Mouse (Mus musculus): ENCODE measurements at regions not wholly inside any gene's neighbourhood (a gene's known extent, or its start where the extent isn't known, plus 50 kb on each side); places are given as distances from the start of the nearest gene placed in this dataset.
A peak's percentile ranks its signal among the peaks of the same experiment; 100 is the strongest.

GRCm38 (mm10) chr15:67513722-67514121, 1013.0 kb upstream of the Lrrc6 start:
- Histone ChIP-seq H3K9ac (replicated peaks; ENCODE audit: low read length, poor library complexity, severe bottlenecking) (no peak overlapping the region), H3K27me3 (ENCODE audit: insufficient read depth, low read length) (no peaks in the 10 kb centered on the region), H3K4me1 (ENCODE audit: insufficient read depth, low read length) (no peaks in the 10 kb centered on the region), H3K36me3 (ENCODE audit: insufficient read depth, low read length) (no peaks in the 10 kb centered on the region), H3K9me3 (ENCODE audit: low read length) (no peaks in the 10 kb centered on the region), H3K4me3 (ENCODE audit: low read depth, low read length) (no peak overlapping the region), H3K27ac (ENCODE audit: low read depth, low read length) (no peak overlapping the region), H3K4me2 (ENCODE audit: low read depth, low read length, poor library complexity, severe bottlenecking) (no peak overlapping the region)
- ATAC-seq (ENCODE audit: low FRiP score) = no peak
- TF ChIP-seq CTCF (IDR thresholded peaks at IDR 0.05) = no peak
- no peak for DNase-seq (ENCODE audit: low spot score)

- Histone ChIP-seq H3K27me3 (ENCODE audit: insufficient read depth, low read length) (no peaks in the 10 kb centered on the region), H3K4me1 (ENCODE audit: insufficient read depth, low read length) (no peaks in the 10 kb centered on the region), H3K9me3 (ENCODE audit: low read length) (no peaks in the 10 kb centered on the region), H3K4me3 (ENCODE audit: low read depth, low read length) (no peak overlapping the region), H3K4me2 (ENCODE audit: low read depth, low read length, poor library complexity, severe bottlenecking) (no peak overlapping the region), H3K27ac (ENCODE audit: low read depth, low read length) (no peak overlapping the region; the same call in 1 of the 2 replicates), H3K36me3 (ENCODE audit: insufficient read depth, low read length) (no peaks in the 10 kb centered on the region), H3K9ac (replicated peaks; ENCODE audit: low read length, poor library complexity, severe bottlenecking) (no peak overlapping the region)
- WGBS = 27% methylated on average over 7 of the region's 7 CpGs
- no peak for TF ChIP-seq CTCF (IDR thresholded peaks at IDR 0.05)
- DNase-seq (ENCODE audit: low spot score) (no peak), ATAC-seq (ENCODE audit: low FRiP score) (0 out of 2 replicates have a peak, but pooled peaks have one; percentile 20)
Observed at GRCm38 (mm10) chr15:67495001-67495658, 994.4 kb upstream of the Lrrc6 start.

- 95% methylated on average over 2 of the region's 2 CpGs for WGBS
Observed at GRCm38 (mm10) chr15:67481733-67482132, 981.0 kb upstream of the Lrrc6 start.

GRCm38 (mm10) chr15:67474325-67474724, 973.6 kb upstream of the Lrrc6 start:
- ATAC-seq (ENCODE audit: low FRiP score) = no peak
- Histone ChIP-seq H3K9ac (replicated peaks; ENCODE audit: low read length, poor library complexity, severe bottlenecking) (no peak overlapping the region), H3K27ac (ENCODE audit: low read depth, low read length) (no peak overlapping the region), H3K4me1 (ENCODE audit: insufficient read depth, low read length) (no peaks in the 10 kb centered on the region), H3K9me3 (ENCODE audit: low read length) (no peaks in the 10 kb centered on the region), H3K27me3 (ENCODE audit: insufficient read depth, low read length) (no peaks in the 10 kb centered on the region), H3K4me3 (ENCODE audit: low read depth, low read length) (no peak overlapping the region), H3K4me2 (ENCODE audit: low read depth, low read length, poor library complexity, severe bottlenecking) (no peak overlapping the region), H3K36me3 (ENCODE audit: insufficient read depth, low read length) (no peaks in the 10 kb centered on the region)
- 93% methylated on average over 5 of the region's 5 CpGs for WGBS
- no peak for DNase-seq (ENCODE audit: low spot score)
- TF ChIP-seq CTCF (IDR thresholded peaks at IDR 0.05) = no peak

More at GRCm38 (mm10) chr15:67481733-67482132, 981.0 kb upstream of the Lrrc6 start:
- Histone ChIP-seq H3K4me2 (ENCODE audit: low read depth, low read length, poor library complexity, severe bottlenecking) (no peak overlapping the region), H3K27me3 (ENCODE audit: insufficient read depth, low read length) (no peaks in the 10 kb centered on the region), H3K9me3 (ENCODE audit: low read length) (no peaks in the 10 kb centered on the region), H3K9ac (replicated peaks; ENCODE audit: low read length, poor library complexity, severe bottlenecking) (no peak overlapping the region), H3K27ac (ENCODE audit: low read depth, low read length) (no peak overlapping the region), H3K36me3 (ENCODE audit: insufficient read depth, low read length) (no peaks in the 10 kb centered on the region), H3K4me1 (ENCODE audit: insufficient read depth, low read length) (no peaks in the 10 kb centered on the region), H3K4me3 (ENCODE audit: low read depth, low read length) (no peak overlapping the region)
- ATAC-seq (ENCODE audit: low FRiP score) = no peak
- no peak for TF ChIP-seq CTCF (IDR thresholded peaks at IDR 0.05)
- DNase-seq (ENCODE audit: low spot score) = no peak

GRCm38 (mm10) chr15:67472979-67473378, 972.3 kb upstream of the Lrrc6 start:
- DNase-seq (ENCODE audit: low spot score) = no peak
- H3K4me3 ChIP-seq (ENCODE audit: low read depth, low read length) = no peak overlapping the region
- no peak overlapping the region for H3K9ac ChIP-seq (replicated peaks; ENCODE audit: low read length, poor library complexity, severe bottlenecking)
- H3K36me3 ChIP-seq (ENCODE audit: insufficient read depth, low read length) = no peaks in the 10 kb centered on the region
- no peaks in the 10 kb centered on the region for H3K4me1 ChIP-seq (ENCODE audit: insufficient read depth, low read length)
- H3K4me2 ChIP-seq (ENCODE audit: low read depth, low read length, poor library complexity, severe bottlenecking) = no peak overlapping the region
- no peak for ATAC-seq (ENCODE audit: low FRiP score)
- H3K9me3 ChIP-seq (ENCODE audit: low read length) = no peaks in the 10 kb centered on the region
- no peaks in the 10 kb centered on the region for H3K27me3 ChIP-seq (ENCODE audit: insufficient read depth, low read length)
- TF ChIP-seq CTCF (IDR thresholded peaks at IDR 0.05) = no peak
- no peak overlapping the region for H3K27ac ChIP-seq (ENCODE audit: low read depth, low read length)

DNA sequence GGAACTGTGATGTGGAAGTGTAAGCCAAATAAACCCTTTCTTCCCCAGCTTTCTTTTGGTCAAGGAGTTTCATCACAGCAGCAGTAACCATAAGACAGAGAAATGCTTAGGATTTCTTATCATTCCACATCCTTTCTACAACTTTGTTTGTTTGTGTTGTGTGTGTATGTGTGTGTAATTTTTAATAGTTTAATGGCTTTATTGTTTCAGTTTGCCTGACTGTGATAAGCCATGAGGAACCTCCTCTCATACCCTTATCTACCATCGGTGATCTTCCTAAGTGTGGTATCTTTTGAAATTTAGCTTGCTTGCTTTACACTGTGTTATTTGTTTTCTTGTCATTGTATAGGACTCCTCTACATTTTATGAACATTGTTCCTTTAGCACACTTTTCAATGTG, 970.6 kb upstream of the Lrrc6 start:
- Histone ChIP-seq H3K36me3 (ENCODE audit: insufficient read depth, low read length) (no peaks in the 10 kb centered on the region), H3K27ac (ENCODE audit: low read depth, low read length) (no peak overlapping the region), H3K4me3 (ENCODE audit: low read depth, low read length) (no peak overlapping the region), H3K9ac (replicated peaks; ENCODE audit: low read length, poor library complexity, severe bottlenecking) (no peak overlapping the region), H3K4me1 (ENCODE audit: insufficient read depth, low read length) (no peaks in the 10 kb centered on the region), H3K9me3 (ENCODE audit: low read length) (no peaks in the 10 kb centered on the region), H3K4me2 (ENCODE audit: low read depth, low read length, poor library complexity, severe bottlenecking) (no peak overlapping the region), H3K27me3 (ENCODE audit: insufficient read depth, low read length) (no peaks in the 10 kb centered on the region)
- 97% methylated on average over 1 of the region's 1 CpGs for WGBS
- TF ChIP-seq CTCF (IDR thresholded peaks at IDR 0.05) = no peak
- ATAC-seq (ENCODE audit: low FRiP score) (no peak), DNase-seq (ENCODE audit: low spot score) (no peak)

Data from midbrain, postnatal 0 days (tissue).